In genomic region chr12:72461894-72462530, GRCm38 (mm10) we compare ENCODE assay signal across 8 mouse cellular contexts. TPM values are rescaled to one million over a fixed set of nuclear protein-coding genes. Genes with fewer than 3 reads are reported as not detected.
A peak's percentile ranks its signal among the peaks of the same experiment; 100 is the strongest.
DNase-seq lines count a peak whose midpoint lies in the region; ATAC-seq and TF ChIP-seq lines count a peak whose summit lies in the region.

No protein-coding gene starts in this region.

- H3K36me3 ChIP-seq in forebrain, embryonic 14.5 days (ENCODE audit: control insufficient read depth, insufficient read depth, low read length) = no peaks in the 10 kb centered on the region
- H3K36me3 ChIP-seq in hindbrain, embryonic 14.5 days (replicated peaks; ENCODE audit: control insufficient read depth, insufficient read depth) = no peaks in the 10 kb centered on the region
- no peaks in the 10 kb centered on the region for H3K36me3 ChIP-seq in limb, embryonic 11.5 days (ENCODE audit: control insufficient read depth, insufficient read depth, low read length)
- H3K36me3 ChIP-seq in midbrain, postnatal 0 days (ENCODE audit: insufficient read depth, low read length) = peaks cover 5% of the 10 kb centered on the region

- H3K4me3 ChIP-seq in forebrain, embryonic 14.5 days (ENCODE audit: low read depth, low read length) = no peak overlapping the region
- H3K4me3 ChIP-seq in hindbrain, embryonic 14.5 days (replicated peaks; ENCODE audit: low read length) = no peak overlapping the region
- H3K4me3 ChIP-seq in limb, embryonic 11.5 days (ENCODE audit: low read depth, low read length) = no peak overlapping the region
- H3K4me3 ChIP-seq in midbrain, postnatal 0 days (ENCODE audit: low read depth, low read length) = no peak overlapping the region

- H3K9me3 ChIP-seq in forebrain, embryonic 14.5 days (replicated peaks; ENCODE audit: control insufficient read depth, low read length) = no peaks in the 10 kb centered on the region
- H3K9me3 ChIP-seq in hindbrain, embryonic 14.5 days (ENCODE audit: control insufficient read depth, low read length) = no peaks in the 10 kb centered on the region
- no peaks in the 10 kb centered on the region for H3K9me3 ChIP-seq in limb, embryonic 11.5 days (ENCODE audit: control insufficient read depth, low read length)
- H3K9me3 ChIP-seq in midbrain, postnatal 0 days (ENCODE audit: low read length) = no peaks in the 10 kb centered on the region

- peak; percentile 71 for ATAC-seq in forebrain, embryonic 14.5 days
- ATAC-seq in hindbrain, embryonic 14.5 days (ENCODE audit: low FRiP score) = no peak
- no peak for ATAC-seq in limb, embryonic 11.5 days (ENCODE audit: insufficient number of reproducible peaks, low FRiP score, low TSS enrichment, low read depth)
- ATAC-seq in midbrain, postnatal 0 days (ENCODE audit: low FRiP score) = peak; percentile 10; the same call in 1 of the 2 replicates

- whole genome bisulfite sequencing in forebrain, embryonic 14.5 days = 43% methylated on average over 5 of the region's 5 CpGs
- WGBS in hindbrain, embryonic 14.5 days = 47% methylated on average over 5 of the region's 5 CpGs
- 47% methylated on average over 5 of the region's 5 CpGs for WGBS in limb, embryonic 11.5 days
- 45% methylated on average over 5 of the region's 5 CpGs for WGBS in midbrain, postnatal 0 days

- H3K27me3 ChIP-seq in forebrain, embryonic 14.5 days (replicated peaks; ENCODE audit: control insufficient read depth, insufficient read depth, low read length) = no peaks in the 10 kb centered on the region
- H3K27me3 ChIP-seq in hindbrain, embryonic 14.5 days (ENCODE audit: control insufficient read depth, insufficient read depth, low read length) = no peaks in the 10 kb centered on the region
- H3K27me3 ChIP-seq in limb, embryonic 11.5 days (ENCODE audit: control insufficient read depth, insufficient read depth, low read length) = no peaks in the 10 kb centered on the region
- no peaks in the 10 kb centered on the region for H3K27me3 ChIP-seq in midbrain, postnatal 0 days (ENCODE audit: insufficient read depth, low read length)

- peak; percentile 29 to 31 for DNase-seq in urinary bladder, postnatal 36 days (ENCODE audit: low spot score in 2 of 2)
- DNase-seq in urinary bladder, postnatal 4 days (ENCODE audit: low spot score in 2 of 2) = no peak
- DNase-seq in brain, embryonic 18.5 days (ENCODE audit: low read depth, low spot score) = peak; percentile 28
- peak; percentile 87 for DNase-seq in forebrain, embryonic 14.5 days (ENCODE audit: low spot score)
- DNase-seq in hindbrain, embryonic 14.5 days (ENCODE audit: low spot score) = peak; percentile 83
- peak; percentile 81 for DNase-seq in limb, embryonic 11.5 days (ENCODE audit: low spot score)
- DNase-seq in midbrain, postnatal 0 days (ENCODE audit: low spot score) = peak; percentile 85
- DNase-seq in telencephalon, adult 2 months (ENCODE audit: low read depth, low spot score) = peak; percentile 63

- no peak overlapping the region for H3K27ac ChIP-seq in forebrain, embryonic 14.5 days (ENCODE audit: low read depth, low read length)
- no peak overlapping the region for H3K27ac ChIP-seq in hindbrain, embryonic 14.5 days
- no peak overlapping the region for H3K27ac ChIP-seq in limb, embryonic 11.5 days (replicated peaks; ENCODE audit: low read depth, low read length)
- no peak overlapping the region for H3K27ac ChIP-seq in midbrain, postnatal 0 days (ENCODE audit: low read depth, low read length)

- peak; percentile 84 for TF ChIP-seq CTCF in midbrain, postnatal 0 days (IDR thresholded peaks at IDR 0.05)

- no peaks in the 10 kb centered on the region for H3K4me1 ChIP-seq in forebrain, embryonic 14.5 days (ENCODE audit: control insufficient read depth, insufficient read depth, low read length)
- no peaks in the 10 kb centered on the region for H3K4me1 ChIP-seq in hindbrain, embryonic 14.5 days (replicated peaks; ENCODE audit: control insufficient read depth, insufficient read depth, low read length)
- H3K4me1 ChIP-seq in limb, embryonic 11.5 days (ENCODE audit: control insufficient read depth, insufficient read depth, low read length) = no peaks in the 10 kb centered on the region
- no peaks in the 10 kb centered on the region for H3K4me1 ChIP-seq in midbrain, postnatal 0 days (ENCODE audit: insufficient read depth, low read length)

- H3K4me2 ChIP-seq in forebrain, embryonic 14.5 days (ENCODE audit: low read length) = no peak overlapping the region
- peak overlapping the region; percentile 4; the same call in 1 of the 2 replicates for H3K4me2 ChIP-seq in hindbrain, embryonic 14.5 days (replicated peaks)
- no peak overlapping the region for H3K4me2 ChIP-seq in limb, embryonic 11.5 days (ENCODE audit: low read depth, severe bottlenecking)
- no peak overlapping the region for H3K4me2 ChIP-seq in midbrain, postnatal 0 days (ENCODE audit: low read depth, low read length, poor library complexity, severe bottlenecking)

- H3K9ac ChIP-seq in forebrain, embryonic 14.5 days (ENCODE audit: low read length) = no peak overlapping the region
- H3K9ac ChIP-seq in hindbrain, embryonic 14.5 days = no peak overlapping the region
- H3K9ac ChIP-seq in limb, embryonic 11.5 days (ENCODE audit: low read length) = no peak overlapping the region
- H3K9ac ChIP-seq in midbrain, postnatal 0 days (replicated peaks; ENCODE audit: low read length, poor library complexity, severe bottlenecking) = no peak overlapping the region

RNA-seq across cellular contexts. Expression of gene Lrrc9, which starts 20.3 kb away (rescaled TPM):
- 2.0 and 2.1 TPM in 2 replicates for polyA plus RNA-seq in forebrain, embryonic 14.5 days (2014; fragmentation: Nextera tagmentation; extraction: Ambion mirVana)
- 4.2 and 4.5 TPM in 2 replicates for polyA plus RNA-seq in hindbrain, embryonic 14.5 days (2014; fragmentation: Nextera tagmentation; extraction: Ambion mirVana)
- polyA plus RNA-seq in limb, embryonic 11.5 days (2014; fragmentation: Nextera tagmentation; extraction: Ambion mirVana) = 0.85 and 0.87 TPM in 2 replicates
- 3.3 and 6.3 TPM in 2 replicates for total RNA-seq in midbrain, postnatal 0 days (2014; rRNA removed)
- 3.1 and 3.2 TPM in 2 replicates for polyA plus RNA-seq in midbrain, postnatal 0 days (2015; fragmentation: Nextera tagmentation; extraction: Ambion mirVana)

RNA-seq across cellular contexts. Expression of gene Rtn1, which starts 53.2 kb away (rescaled TPM):
- 1,321 and 1,816 TPM in 2 replicates for polyA plus RNA-seq in forebrain, embryonic 14.5 days (2014; fragmentation: Nextera tagmentation; extraction: Ambion mirVana)
- polyA plus RNA-seq in hindbrain, embryonic 14.5 days (2014; fragmentation: Nextera tagmentation; extraction: Ambion mirVana) = 2,853 and 2,859 TPM in 2 replicates
- 8.4 and 9.3 TPM in 2 replicates for polyA plus RNA-seq in limb, embryonic 11.5 days (2014; fragmentation: Nextera tagmentation; extraction: Ambion mirVana)
- 1,958 and 2,696 TPM in 2 replicates for total RNA-seq in midbrain, postnatal 0 days (2014; rRNA removed)
- 3,970 and 4,135 TPM in 2 replicates for polyA plus RNA-seq in midbrain, postnatal 0 days (2015; fragmentation: Nextera tagmentation; extraction: Ambion mirVana)

Comparison
In these comparisons a context has a peak if more than half of its experiments do, and no peak if none do; other contexts are left out.
1. DNase-seq: peak in urinary bladder, postnatal 36 days (2 of 2), brain, embryonic 18.5 days (single experiment), forebrain, embryonic 14.5 days (single experiment), hindbrain, embryonic 14.5 days (single experiment), limb, embryonic 11.5 days (single experiment), midbrain, postnatal 0 days (single experiment) and telencephalon, adult 2 months (single experiment); none in urinary bladder, postnatal 4 days (0 of 2).
2. ATAC-seq: peak in forebrain, embryonic 14.5 days (single experiment) and midbrain, postnatal 0 days (single experiment); none in hindbrain, embryonic 14.5 days (single experiment) and limb, embryonic 11.5 days (single experiment).
3. RNA of gene Rtn1, which starts 53.2 kb away (polyA plus RNA-seq): 3,970 to 4,135 TPM in midbrain, postnatal 0 days, 2,853 to 2,859 TPM in hindbrain, embryonic 14.5 days and 1,321 to 1,816 TPM in forebrain, embryonic 14.5 days; 8.4 to 9.3 TPM in limb, embryonic 11.5 days; every median in the first group is over 100 times any median in the second.